Mouse (Mus musculus) lung, embryonic 15.5 days (tissue): ENCODE measurements at regions not wholly inside any gene's neighbourhood (a gene's known extent, or its start where the extent isn't known, plus 50 kb on each side); places are given as distances from the start of the nearest gene placed in this dataset.

Experiments
- ATAC-seq: fragments of 200-750 bp; cut with Nextera tagmentation; 2 replicates; pipeline ENCODE4 v1.8.0; 2017; ENCODE audit warnings: moderate number of reproducible peaks, borderline replicate concordance; ENCODE audit not compliant: low FRiP score, low TSS enrichment; ENCODE audit errors: extremely low read depth
- H3K27ac ChIP-seq: fragments of 300-500 bp; sonication (generic); 2 replicates; pipeline ENCODE4 v1.5.1; 2015; ENCODE audit warnings: moderate library complexity, mild to moderate bottlenecking, inconsistent platforms
- H3K27me3 ChIP-seq: fragments of 300-500 bp; sonication (generic); 2 replicates; pipeline ENCODE4 v1.6.1; 2015; ENCODE audit warnings: inconsistent platforms
- H3K36me3 ChIP-seq: fragments of 300-500 bp; sonication (generic); 2 replicates; pipeline ENCODE4 v1.6.1; 2015; ENCODE audit warnings: inconsistent platforms
- H3K4me1 ChIP-seq: fragments of 300-500 bp; sonication (generic); 2 replicates; pipeline ENCODE4 v1.6.1; 2015; ENCODE audit warnings: inconsistent platforms
- H3K4me2 ChIP-seq: fragments of 300-500 bp; sonication (generic); 2 replicates; pipeline ENCODE4 v1.6.1; 2015; ENCODE audit warnings: inconsistent platforms, mild to moderate bottlenecking, moderate library complexity
- H3K4me3 ChIP-seq: fragments of 300-500 bp; sonication (generic); 2 replicates; pipeline ENCODE4 v1.5.1; 2015; ENCODE audit warnings: mild to moderate bottlenecking, inconsistent platforms
- H3K9ac ChIP-seq: fragments of 300-500 bp; sonication (generic); 2 replicates; pipeline ENCODE4 v1.6.1; 2015; ENCODE audit warnings: inconsistent platforms
- H3K9me3 ChIP-seq: fragments of 300-500 bp; sonication (generic); 2 replicates; pipeline ENCODE4 v1.6.1; 2016; ENCODE audit warnings: inconsistent platforms
- WGBS: fragments of 180-500 bp; shearing (Covaris S2); methylation state at CpG from one replicate; pipeline ENCODE4 v1.1.7; 2015; 5-methylcytosine and 5-hydroxymethylcytosine counted together

DNA sequence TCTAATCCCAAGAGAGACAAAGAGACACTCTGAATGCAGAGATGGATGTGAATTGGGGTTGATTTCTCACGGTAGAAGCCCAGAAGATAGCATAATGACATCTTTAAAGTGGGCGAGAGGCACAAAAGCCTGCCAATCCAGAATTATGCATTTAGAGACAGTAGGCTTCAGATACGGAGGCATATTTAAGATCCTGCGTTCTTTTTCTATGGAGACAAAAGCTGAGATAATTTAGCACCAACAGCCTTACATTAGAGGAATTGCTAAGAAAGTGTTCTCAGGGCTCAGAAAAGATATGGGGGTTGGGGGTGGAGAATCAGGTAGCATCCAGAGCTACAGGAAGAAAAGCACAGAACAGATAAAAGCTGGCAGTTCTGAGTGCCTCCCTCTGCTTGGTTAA lies 422.4 kb upstream of the Kcnab2 start:
- Histone ChIP-seq H3K4me2 (no peak overlapping the region), H3K36me3 (no peaks in the 10 kb centered on the region), H3K9me3 (no peaks in the 10 kb centered on the region), H3K9ac (no peak overlapping the region), H3K27me3 (no peaks in the 10 kb centered on the region), H3K4me3 (no peak overlapping the region), H3K4me1 (no peaks in the 10 kb centered on the region), H3K27ac (no peak overlapping the region)
- ATAC-seq: no peak
- WGBS: 67% methylated on average over 4 of the region's 4 CpGs

DNA sequence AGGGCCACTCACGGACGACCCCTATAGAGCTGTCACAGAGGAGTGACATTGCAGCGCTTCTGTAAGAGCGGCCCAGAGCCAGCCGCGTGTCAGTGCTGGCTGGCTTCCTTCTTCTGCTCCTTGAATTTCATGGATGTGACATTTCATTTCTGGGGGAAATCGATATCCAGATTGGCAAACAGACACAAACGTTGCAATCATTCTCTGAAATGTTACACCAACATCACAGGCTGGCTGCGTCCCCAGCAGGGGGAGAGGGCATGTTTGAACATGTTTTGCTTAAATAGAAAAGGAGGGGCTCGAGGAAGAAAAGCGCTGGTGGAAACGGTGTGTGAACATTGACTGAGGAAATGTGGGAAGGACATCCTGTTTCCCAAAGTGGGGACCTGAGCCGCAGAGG lies 417.4 kb upstream of the Kcnab2 start:
- H3K27ac ChIP-seq: no peak overlapping the region
- H3K9me3 ChIP-seq: no peaks in the 10 kb centered on the region
- 58% methylated on average over 13 of the region's 13 CpGs for WGBS
- no peaks in the 10 kb centered on the region for H3K36me3 ChIP-seq
- H3K4me3 ChIP-seq: no peak overlapping the region
- H3K9ac ChIP-seq: no peak overlapping the region
- no peaks in the 10 kb centered on the region for H3K4me1 ChIP-seq
- H3K27me3 ChIP-seq: no peaks in the 10 kb centered on the region
- ATAC-seq: no peak
- no peak overlapping the region for H3K4me2 ChIP-seq

DNA sequence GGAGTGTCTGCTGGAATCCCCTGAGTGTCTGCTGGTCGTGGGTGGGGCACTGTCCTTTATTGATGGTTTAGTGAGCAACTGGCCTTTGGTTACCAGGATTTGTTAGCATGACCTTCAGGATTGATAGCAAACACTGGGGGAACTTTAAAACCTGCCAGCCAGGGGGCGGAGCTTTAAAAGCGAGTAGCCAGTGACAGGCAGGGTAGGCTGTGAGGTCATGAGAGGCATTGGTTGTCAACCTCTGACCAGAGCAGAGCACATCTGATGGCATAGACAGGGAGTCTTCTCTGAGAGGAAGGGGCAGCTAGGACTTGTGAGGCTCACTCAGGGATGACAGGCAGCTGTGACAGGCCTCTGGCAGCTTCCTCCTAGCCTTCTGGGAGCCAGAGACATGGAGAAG lies 415.3 kb upstream of the Kcnab2 start:
- no peaks in the 10 kb centered on the region for H3K4me1 ChIP-seq
- ATAC-seq: no peak
- 74% methylated on average over 3 of the region's 3 CpGs for WGBS
- H3K9ac ChIP-seq: no peak overlapping the region
- no peaks in the 10 kb centered on the region for H3K36me3 ChIP-seq
- H3K27me3 ChIP-seq: no peaks in the 10 kb centered on the region
- no peaks in the 10 kb centered on the region for H3K9me3 ChIP-seq
- H3K4me3 ChIP-seq: no peak overlapping the region
- H3K4me2 ChIP-seq: no peak overlapping the region
- H3K27ac ChIP-seq: no peak overlapping the region

DNA sequence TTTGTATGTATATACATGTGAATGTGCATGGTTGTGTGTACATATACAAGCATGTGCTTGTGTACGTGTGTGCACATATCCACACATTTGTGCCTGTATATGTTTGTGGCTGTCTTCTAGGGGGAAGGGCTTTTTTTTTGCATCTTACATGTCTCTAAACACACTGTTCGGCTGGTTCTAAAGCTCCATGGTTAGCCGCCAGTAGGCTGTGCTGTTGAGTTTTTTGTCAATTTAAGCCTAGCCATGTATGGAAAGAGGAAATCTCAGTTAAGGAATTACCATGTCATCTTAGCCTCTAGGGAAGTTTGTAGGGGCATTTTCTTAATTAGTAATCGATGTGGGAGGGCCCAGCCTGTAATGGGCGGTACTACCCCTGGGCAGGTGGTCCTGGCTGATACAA lies 411.5 kb upstream of the Kcnab2 start:
- no peak for ATAC-seq
- no peak overlapping the region for H3K4me2 ChIP-seq
- WGBS: 80% methylated on average over 5 of the region's 5 CpGs
- H3K4me1 ChIP-seq: no peaks in the 10 kb centered on the region
- no peak overlapping the region for H3K9ac ChIP-seq
- H3K36me3 ChIP-seq: no peaks in the 10 kb centered on the region
- no peaks in the 10 kb centered on the region for H3K9me3 ChIP-seq
- no peak overlapping the region for H3K27ac ChIP-seq
- H3K4me3 ChIP-seq: no peak overlapping the region
- no peaks in the 10 kb centered on the region for H3K27me3 ChIP-seq

DNA sequence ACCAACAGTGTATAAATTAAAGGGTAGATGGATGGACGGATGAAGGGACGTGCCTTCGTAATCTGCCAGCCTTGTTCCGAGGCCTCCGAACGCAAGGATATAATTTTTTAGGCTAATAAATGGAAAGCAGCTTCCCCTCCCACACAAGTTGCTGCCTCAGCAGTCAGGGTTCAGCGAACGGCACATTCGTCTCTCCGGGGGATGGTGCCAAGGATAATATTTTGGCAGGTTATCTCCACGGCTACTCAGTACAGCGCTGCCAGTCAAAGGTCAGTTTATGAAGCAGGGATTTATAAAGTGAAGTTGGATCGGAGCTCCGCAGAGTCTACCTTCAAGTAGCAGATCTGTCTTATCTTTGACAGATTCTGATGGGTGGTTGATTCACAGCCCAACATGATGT lies 410.6 kb upstream of the Kcnab2 start:
- no peak for ATAC-seq
- no peak overlapping the region for H3K27ac ChIP-seq
- no peaks in the 10 kb centered on the region for H3K4me1 ChIP-seq
- no peak overlapping the region for H3K4me3 ChIP-seq
- H3K9ac ChIP-seq: no peak overlapping the region
- no peaks in the 10 kb centered on the region for H3K9me3 ChIP-seq
- no peaks in the 10 kb centered on the region for H3K27me3 ChIP-seq
- H3K4me2 ChIP-seq: no peak overlapping the region
- no peaks in the 10 kb centered on the region for H3K36me3 ChIP-seq
- 31% methylated on average over 14 of the region's 14 CpGs for WGBS

DNA sequence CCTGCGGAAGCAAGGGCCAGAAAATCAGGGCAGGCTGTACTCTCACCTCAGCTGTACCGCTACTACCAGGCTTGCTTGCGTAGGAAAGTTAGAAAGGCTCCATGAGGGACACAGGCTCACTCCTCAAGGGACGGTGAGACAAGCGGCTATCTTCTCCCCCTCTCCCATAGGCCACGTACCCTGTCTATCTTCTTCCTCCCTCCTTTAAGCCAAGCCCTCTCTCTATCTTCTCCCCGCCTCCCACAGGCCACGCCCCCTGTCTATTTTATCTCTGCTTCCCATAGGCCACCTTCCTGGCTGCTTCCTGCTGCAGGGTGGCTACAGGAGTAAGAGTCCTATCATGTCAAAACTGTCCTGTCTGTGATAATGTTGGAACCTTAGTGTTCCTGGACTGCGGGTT lies 409.1 kb upstream of the Kcnab2 start:
- Histone ChIP-seq H3K4me2 (no peak overlapping the region), H3K4me1 (no peaks in the 10 kb centered on the region), H3K9ac (no peak overlapping the region), H3K36me3 (no peaks in the 10 kb centered on the region), H3K9me3 (no peaks in the 10 kb centered on the region), H3K27me3 (no peaks in the 10 kb centered on the region), H3K4me3 (no peak overlapping the region), H3K27ac (no peak overlapping the region)
- ATAC-seq: no peak
- 72% methylated on average over 9 of the region's 9 CpGs for WGBS

DNA sequence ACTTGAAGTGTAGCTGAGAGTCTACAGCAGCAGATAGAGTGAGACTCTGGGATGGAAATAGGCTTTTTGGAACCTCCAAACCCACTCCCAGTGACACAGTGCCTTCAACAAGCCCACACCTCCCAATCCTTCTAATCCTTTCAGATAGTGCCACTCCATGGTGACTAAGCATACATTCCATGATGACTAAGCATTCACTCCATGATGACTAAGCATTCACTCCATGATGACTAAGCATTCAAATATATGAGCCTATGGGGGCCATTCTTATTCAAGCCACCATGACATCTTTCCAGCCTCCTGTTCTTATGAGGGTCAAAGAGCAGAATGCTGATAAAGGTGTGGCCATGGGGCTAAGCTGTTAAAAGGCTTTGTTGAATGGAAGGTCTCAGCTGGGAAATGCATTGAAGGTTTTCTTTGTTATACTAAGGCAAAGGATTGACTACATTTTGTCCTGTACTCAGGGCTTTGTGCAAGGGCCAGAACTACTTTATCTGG lies 403.8 kb upstream of the Kcnab2 start:
- Histone ChIP-seq H3K9ac (no peak overlapping the region), H3K36me3 (no peaks in the 10 kb centered on the region), H3K9me3 (no peaks in the 10 kb centered on the region), H3K27ac (no peak overlapping the region), H3K4me1 (no peaks in the 10 kb centered on the region), H3K27me3 (no peaks in the 10 kb centered on the region), H3K4me2 (no peak overlapping the region), H3K4me3 (no peak overlapping the region)
- no peak for ATAC-seq

DNA sequence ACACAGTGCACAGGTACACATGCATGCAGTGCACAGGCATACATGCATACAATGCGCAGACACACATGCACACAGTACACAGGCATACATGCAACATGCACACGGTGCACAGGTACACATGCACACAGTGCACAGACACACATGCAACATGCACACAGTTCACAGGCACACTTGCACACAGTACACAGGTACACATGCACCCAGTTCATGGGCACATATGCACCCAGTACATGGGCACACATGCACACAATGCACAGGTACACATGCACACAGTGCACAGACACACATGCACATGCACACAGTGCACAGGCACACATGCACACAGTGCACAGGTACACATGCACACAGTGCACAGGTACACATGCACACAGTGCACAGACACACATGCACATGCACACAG lies 402.7 kb upstream of the Kcnab2 start:
- no peak for ATAC-seq
- no peaks in the 10 kb centered on the region for H3K36me3 ChIP-seq
- 96% methylated on average over 2 of the region's 2 CpGs for WGBS
- H3K4me3 ChIP-seq: no peak overlapping the region
- no peaks in the 10 kb centered on the region for H3K4me1 ChIP-seq
- no peak overlapping the region for H3K9ac ChIP-seq
- no peak overlapping the region for H3K27ac ChIP-seq
- H3K27me3 ChIP-seq: no peaks in the 10 kb centered on the region
- H3K4me2 ChIP-seq: no peak overlapping the region
- H3K9me3 ChIP-seq: no peaks in the 10 kb centered on the region

DNA sequence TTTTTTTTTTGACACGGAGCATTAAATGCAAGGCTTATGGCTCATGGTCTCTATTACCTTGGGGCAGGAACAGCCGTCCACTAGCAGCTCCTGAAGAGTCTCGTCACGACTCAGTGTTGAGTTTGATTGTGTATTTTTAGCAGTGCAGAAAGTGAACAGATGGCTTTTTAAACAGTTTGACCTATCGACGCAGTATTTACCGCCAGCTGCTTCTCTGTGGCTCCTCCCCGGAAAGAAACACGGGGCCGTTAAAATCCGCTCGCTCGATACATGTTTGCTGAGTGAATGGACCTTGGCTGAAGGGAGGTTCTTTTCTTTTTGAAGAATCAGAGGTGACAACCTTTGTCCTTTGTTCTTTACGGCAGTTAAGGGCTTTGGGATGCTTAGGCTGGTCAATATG lies 401.3 kb upstream of the Kcnab2 start:
- Histone ChIP-seq H3K9me3 (no peaks in the 10 kb centered on the region), H3K36me3 (no peaks in the 10 kb centered on the region), H3K4me1 (no peaks in the 10 kb centered on the region), H3K27ac (no peak overlapping the region), H3K9ac (no peak overlapping the region), H3K27me3 (no peaks in the 10 kb centered on the region), H3K4me3 (no peak overlapping the region), H3K4me2 (no peak overlapping the region)
- WGBS: 43% methylated on average over 14 of the region's 14 CpGs
- no peak for ATAC-seq

DNA sequence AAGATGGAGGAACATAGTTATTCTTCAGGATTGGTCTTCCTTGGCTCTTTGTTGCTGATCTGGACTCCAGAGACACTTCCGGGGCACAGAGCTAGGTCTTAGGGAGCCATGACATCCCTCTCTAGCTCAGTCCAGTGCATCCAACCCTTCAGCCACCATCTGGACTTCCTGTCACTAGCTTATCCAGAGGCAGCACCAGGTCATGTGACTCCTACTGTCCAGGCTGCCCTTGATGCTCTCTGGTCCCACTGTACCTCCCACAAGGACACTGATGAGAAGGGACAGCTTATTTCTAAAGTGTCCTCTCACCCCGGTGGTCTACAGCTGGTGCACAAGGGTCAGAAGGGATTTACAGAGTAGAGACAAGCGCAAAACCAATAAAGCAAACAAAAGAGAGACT lies 400.7 kb upstream of the Kcnab2 start:
- H3K27ac ChIP-seq: no peak overlapping the region
- no peaks in the 10 kb centered on the region for H3K36me3 ChIP-seq
- H3K9ac ChIP-seq: no peak overlapping the region
- no peak for ATAC-seq
- WGBS: 71% methylated on average over 3 of the region's 3 CpGs
- H3K4me2 ChIP-seq: no peak overlapping the region
- H3K27me3 ChIP-seq: no peaks in the 10 kb centered on the region
- no peak overlapping the region for H3K4me3 ChIP-seq
- no peaks in the 10 kb centered on the region for H3K9me3 ChIP-seq
- no peaks in the 10 kb centered on the region for H3K4me1 ChIP-seq

DNA sequence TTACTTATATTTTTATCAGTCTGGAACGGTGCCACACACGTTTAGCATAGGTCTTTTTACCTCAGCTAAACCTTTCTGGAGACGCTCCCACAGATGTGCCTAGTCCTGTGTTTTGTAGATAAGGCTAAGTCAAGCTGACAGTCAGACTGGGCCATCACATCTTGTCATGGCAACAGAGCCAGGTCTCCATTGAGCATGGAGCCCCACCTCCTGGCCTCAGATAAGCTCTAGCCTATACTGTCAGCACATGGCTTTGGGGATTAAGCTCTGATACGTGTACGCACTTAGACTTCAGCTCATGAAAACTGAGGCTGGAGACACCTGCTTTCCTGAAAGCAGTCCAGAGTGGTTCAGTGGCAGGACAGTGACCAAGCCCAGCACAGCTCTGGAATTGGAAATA lies 392.4 kb upstream of the Kcnab2 start:
- Histone ChIP-seq H3K36me3 (no peaks in the 10 kb centered on the region), H3K4me1 (no peaks in the 10 kb centered on the region), H3K4me2 (no peak overlapping the region), H3K4me3 (no peak overlapping the region), H3K9me3 (no peaks in the 10 kb centered on the region), H3K9ac (no peak overlapping the region), H3K27ac (no peak overlapping the region), H3K27me3 (no peaks in the 10 kb centered on the region)
- no peak for ATAC-seq
- WGBS: 74% methylated on average over 5 of the region's 5 CpGs

DNA sequence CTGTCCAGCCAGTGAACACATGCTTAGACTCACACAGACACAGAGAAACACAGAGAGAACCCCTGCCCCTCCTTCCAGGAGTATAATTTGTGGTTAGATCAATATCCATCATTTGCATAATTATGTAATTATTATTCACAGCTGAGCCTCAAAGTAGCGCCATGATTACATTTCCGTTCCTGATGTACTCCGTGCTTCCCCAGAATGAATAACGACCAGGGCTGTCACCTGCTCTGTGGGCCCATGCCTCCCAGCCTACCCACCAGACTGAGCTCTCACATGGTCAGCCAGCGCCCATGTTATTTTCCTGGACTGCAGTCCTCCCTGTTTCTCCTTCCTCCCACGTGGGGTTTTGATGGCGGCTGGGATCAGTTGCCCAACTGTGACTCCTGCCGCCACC lies 388.2 kb upstream of the Kcnab2 start:
- Histone ChIP-seq H3K27me3 (no peaks in the 10 kb centered on the region), H3K4me2 (no peak overlapping the region), H3K9me3 (no peaks in the 10 kb centered on the region), H3K4me3 (no peak overlapping the region), H3K4me1 (no peaks in the 10 kb centered on the region), H3K27ac (no peak overlapping the region), H3K9ac (no peak overlapping the region), H3K36me3 (no peaks in the 10 kb centered on the region)
- 89% methylated on average over 8 of the region's 8 CpGs for WGBS
- ATAC-seq: no peak

DNA sequence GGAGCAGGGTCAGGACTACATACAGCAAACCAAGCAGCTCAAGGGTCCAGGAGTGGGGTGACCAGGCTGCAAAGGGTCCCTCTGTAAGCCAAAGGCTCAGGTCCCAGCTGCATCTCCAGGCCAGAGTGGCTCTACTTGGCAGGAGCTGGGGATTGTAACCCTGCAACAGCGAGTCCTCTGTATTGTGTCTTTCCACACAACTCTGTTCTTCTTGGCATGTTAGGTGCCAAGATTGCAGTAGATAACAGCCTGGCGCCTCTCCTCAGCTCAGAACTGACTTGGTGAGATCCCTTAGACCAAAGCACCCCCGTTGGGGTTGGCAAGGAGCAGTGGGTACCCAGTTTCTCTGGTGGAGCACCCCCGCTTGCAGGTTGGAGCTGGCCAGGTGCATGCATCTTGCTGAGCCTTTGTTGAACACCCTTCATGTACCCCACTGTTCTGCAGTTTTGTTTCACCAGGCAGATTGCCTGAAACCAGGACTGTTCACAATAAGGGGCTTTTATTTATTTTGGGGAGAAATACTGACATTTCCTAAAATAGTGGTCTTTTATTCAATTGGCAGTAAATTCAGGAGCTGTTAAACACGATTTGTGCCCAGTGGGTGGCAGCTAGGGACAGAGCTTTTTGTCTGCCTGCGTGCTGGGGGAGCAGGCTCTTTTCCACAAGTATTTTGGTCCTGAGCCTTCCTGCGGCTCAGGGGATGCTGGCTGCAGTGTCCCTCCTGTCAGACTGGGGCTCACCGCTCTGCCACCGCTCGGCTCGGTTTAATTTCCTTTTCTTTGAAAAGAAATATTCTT lies 385.3 kb upstream of the Kcnab2 start:
- H3K4me1 ChIP-seq: no peaks in the 10 kb centered on the region
- H3K27me3 ChIP-seq: no peaks in the 10 kb centered on the region
- H3K9ac ChIP-seq: no peak overlapping the region
- 53% methylated on average over 11 of the region's 11 CpGs for WGBS
- H3K4me3 ChIP-seq: no peak overlapping the region
- ATAC-seq: no peak; the same call in 1 of the 2 replicates
- no peaks in the 10 kb centered on the region for H3K9me3 ChIP-seq
- no peaks in the 10 kb centered on the region for H3K36me3 ChIP-seq
- no peak overlapping the region for H3K27ac ChIP-seq
- no peak overlapping the region for H3K4me2 ChIP-seq
